Mouse (Mus musculus): ENCODE measurements at regions not wholly inside any gene's neighbourhood (a gene's known extent, or its start where the extent isn't known, plus 50 kb on each side); places are given as distances from the start of the nearest gene placed in this dataset.

GRCm38 (mm10) chr2:128361436-128361835, 229.6 kb upstream of the Spdye4c start:
- TF ChIP-seq POLR2AphosphoS2 (IDR thresholded peaks at IDR 0.05; ENCODE audit: low read depth, low read length) (no peak), USF1 (IDR thresholded peaks at IDR 0.05; ENCODE audit: low read depth, low read length) (no peak), ZMIZ1 (IDR thresholded peaks at IDR 0.05; ENCODE audit: low read depth, low read length) (no peak), TBP (conservative IDR thresholded peaks at IDR 0.05; ENCODE audit: low read depth, low read length) (no peak), CTCF (conservative IDR thresholded peaks at IDR 0.05 in 1 of 2, IDR thresholded peaks at IDR 0.05 in 1 of 2; ENCODE audit: low read depth in 2 of 2, low read length in 2 of 2) (no peak), EP300 (IDR thresholded peaks at IDR 0.05; ENCODE audit: low read length) (no peak), GABPA (IDR thresholded peaks at IDR 0.05; ENCODE audit: insufficient replicate concordance, low read depth, low read length) (no peak), POLR2A (IDR thresholded peaks at IDR 0.05; ENCODE audit: low read depth, low read length) (no peak), JUND (conservative IDR thresholded peaks at IDR 0.05; ENCODE audit: low read depth, low read length) (no peak), TCF12 (IDR thresholded peaks at IDR 0.05; ENCODE audit: low read depth, low read length) (no peak), KAT2A (IDR thresholded peaks at IDR 0.05; ENCODE audit: insufficient replicate concordance, low read length) (no peak)

Data from CH12.LX (cell line).